Mouse (Mus musculus) lung, embryonic 15.5 days (tissue): Measurements from ENCODE around the gene Mrc2. TPM values are rescaled to one million over a fixed set of nuclear protein-coding genes. Genes with fewer than 3 reads are reported as not detected.
A peak's percentile ranks its signal among the peaks of the same experiment; 100 is the strongest.

ENCODE experiments used
- ATAC-seq: fragments of 200-750 bp; cut with Nextera tagmentation; 2 replicates; pipeline ENCODE4 v1.8.0; 2017; ENCODE audit warnings: moderate number of reproducible peaks, borderline replicate concordance; ENCODE audit not compliant: low FRiP score, low TSS enrichment; ENCODE audit errors: extremely low read depth
- H3K27ac ChIP-seq: fragments of 300-500 bp; sonication (generic); 2 replicates; pipeline ENCODE4 v1.5.1; 2015; ENCODE audit warnings: moderate library complexity, mild to moderate bottlenecking, inconsistent platforms
- H3K27me3 ChIP-seq: fragments of 300-500 bp; sonication (generic); 2 replicates; pipeline ENCODE4 v1.6.1; 2015; ENCODE audit warnings: inconsistent platforms
- H3K36me3 ChIP-seq: fragments of 300-500 bp; sonication (generic); 2 replicates; pipeline ENCODE4 v1.6.1; 2015; ENCODE audit warnings: inconsistent platforms
- H3K4me1 ChIP-seq: fragments of 300-500 bp; sonication (generic); 2 replicates; pipeline ENCODE4 v1.6.1; 2015; ENCODE audit warnings: inconsistent platforms
- H3K4me2 ChIP-seq: fragments of 300-500 bp; sonication (generic); 2 replicates; pipeline ENCODE4 v1.6.1; 2015; ENCODE audit warnings: inconsistent platforms, mild to moderate bottlenecking, moderate library complexity
- H3K4me3 ChIP-seq: fragments of 300-500 bp; sonication (generic); 2 replicates; pipeline ENCODE4 v1.5.1; 2015; ENCODE audit warnings: mild to moderate bottlenecking, inconsistent platforms
- H3K9ac ChIP-seq: fragments of 300-500 bp; sonication (generic); 2 replicates; pipeline ENCODE4 v1.6.1; 2015; ENCODE audit warnings: inconsistent platforms
- H3K9me3 ChIP-seq: fragments of 300-500 bp; sonication (generic); 2 replicates; pipeline ENCODE4 v1.6.1; 2016; ENCODE audit warnings: inconsistent platforms
- WGBS: fragments of 180-500 bp; shearing (Covaris S2); methylation state at CpG from one replicate; pipeline ENCODE4 v1.1.7; 2015; 5-methylcytosine and 5-hydroxymethylcytosine counted together
- polyA plus RNA-seq: library from polyadenylated mRNA; unstranded; fragments of >200 nt; fragmentation: Nextera tagmentation; extraction: Ambion mirVana; gene quantifications from 2 replicates; pipeline ENCODE4 v1.2.1, GENCODE M21; 2015

Mrc2 gene
- polyA plus RNA-seq, 1 experiment from 2014 or later = 29.5 TPM

- H3K27me3 ChIP-seq = no peaks in the 10 kb centered on the region
- no peak overlapping the region for H3K4me2 ChIP-seq
- H3K4me3 ChIP-seq = no peak overlapping the region
- WGBS = 77% methylated on average over 13 of the region's 13 CpGs
- peaks cover 29% of the 10 kb centered on the region for H3K4me1 ChIP-seq
- no peak overlapping the region for H3K27ac ChIP-seq
- no peak overlapping the region for H3K9ac ChIP-seq
- H3K36me3 ChIP-seq = no peaks in the 10 kb centered on the region
- no peaks in the 10 kb centered on the region for H3K9me3 ChIP-seq
- no peak for ATAC-seq
These were observed 77.3 kb downstream of the Mrc2 start for GRCm38 (mm10) chr11:105369526-105370386.

DNA sequence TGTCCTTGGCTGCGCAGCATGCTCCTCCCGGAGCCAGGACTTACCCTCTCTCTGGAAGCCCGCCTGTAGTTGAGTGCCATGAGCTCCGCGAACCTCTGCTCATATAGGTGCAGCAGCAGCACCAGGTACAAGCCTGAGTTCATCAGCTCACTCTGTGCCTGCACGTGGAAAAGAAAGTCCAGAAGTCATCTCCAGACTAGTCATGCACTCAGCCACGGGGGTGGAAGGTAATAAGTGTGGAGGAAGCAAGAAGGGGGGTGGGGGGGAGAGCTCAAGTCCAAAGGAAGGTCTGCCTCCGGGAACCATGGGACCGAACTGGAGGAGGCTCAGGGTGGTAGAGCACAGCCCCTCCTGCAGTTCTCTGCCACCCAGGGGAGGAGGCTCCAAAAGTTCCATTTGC lies 79.4 kb downstream of the Mrc2 start:
- Histone ChIP-seq H3K9ac (no peak overlapping the region), H3K27ac (no peak overlapping the region), H3K4me3 (no peak overlapping the region), H3K27me3 (no peaks in the 10 kb centered on the region), H3K36me3 (no peaks in the 10 kb centered on the region), H3K4me2 (no peak overlapping the region), H3K4me1 (peaks cover 20% of the 10 kb centered on the region), H3K9me3 (no peaks in the 10 kb centered on the region)
- 63% methylated on average over 9 of the region's 9 CpGs for WGBS
- ATAC-seq = no peak

GRCm38 (mm10) chr11:105373881-105374280 lies 81.4 kb downstream of the Mrc2 start:
- Histone ChIP-seq H3K27me3 (no peaks in the 10 kb centered on the region), H3K36me3 (no peaks in the 10 kb centered on the region), H3K9ac (no peak overlapping the region), H3K27ac (no peak overlapping the region), H3K9me3 (no peaks in the 10 kb centered on the region), H3K4me3 (no peak overlapping the region), H3K4me2 (no peak overlapping the region), H3K4me1 (peaks cover 20% of the 10 kb centered on the region)
- WGBS = 56% methylated on average over 8 of the region's 8 CpGs
- no peak for ATAC-seq

- H3K27ac ChIP-seq = peak overlapping the region; percentile 29
- H3K4me1 ChIP-seq = peaks cover 20% of the 10 kb centered on the region
- H3K36me3 ChIP-seq = no peaks in the 10 kb centered on the region
- no peak for ATAC-seq
- 74% methylated on average over 10 of the region's 10 CpGs for WGBS
- no peaks in the 10 kb centered on the region for H3K9me3 ChIP-seq
- H3K4me3 ChIP-seq = no peak overlapping the region
- no peak overlapping the region for H3K4me2 ChIP-seq
- no peak overlapping the region for H3K9ac ChIP-seq
- no peaks in the 10 kb centered on the region for H3K27me3 ChIP-seq
These were observed 82.2 kb downstream of the Mrc2 start for GRCm38 (mm10) chr11:105374526-105375175.

- Histone ChIP-seq H3K27me3 (no peaks in the 10 kb centered on the region), H3K4me3 (no peak overlapping the region), H3K9ac (no peak overlapping the region), H3K27ac (0 out of 2 replicates have a peak overlapping the region, but pooled peaks have one; percentile 13), H3K4me1 (peaks cover 20% of the 10 kb centered on the region), H3K36me3 (no peaks in the 10 kb centered on the region), H3K4me2 (no peak overlapping the region), H3K9me3 (no peaks in the 10 kb centered on the region)
- ATAC-seq = 0 out of 2 replicates have a peak, but pooled peaks have one; percentile 41
- whole genome bisulfite sequencing = 70% methylated on average over 1 of the region's 1 CpGs
These were observed 83.4 kb downstream of the Mrc2 start for GRCm38 (mm10) chr11:105375821-105376235.

DNA sequence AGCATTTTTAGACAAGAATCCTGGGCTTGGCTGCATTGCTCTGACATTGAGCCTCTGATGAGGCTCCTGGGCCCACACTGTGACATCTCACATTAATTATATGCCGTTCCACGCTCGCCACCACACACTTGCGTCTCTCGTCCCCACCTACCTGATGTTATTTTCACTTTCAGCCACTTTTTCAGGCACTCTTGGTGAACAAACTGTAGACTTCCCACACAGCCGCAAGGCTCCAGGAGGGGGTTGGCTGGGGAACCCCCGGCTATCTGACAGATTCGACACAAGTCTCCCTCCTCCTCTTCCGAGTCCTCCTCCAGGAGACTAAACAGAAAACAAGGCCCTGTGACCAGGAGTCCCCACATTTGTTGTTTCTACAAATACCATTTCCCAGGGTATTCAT lies 92.8 kb downstream of the Mrc2 start:
- ATAC-seq = no peak
- Histone ChIP-seq H3K9ac (no peak overlapping the region), H3K9me3 (no peaks in the 10 kb centered on the region), H3K27me3 (no peaks in the 10 kb centered on the region), H3K4me2 (no peak overlapping the region), H3K36me3 (no peaks in the 10 kb centered on the region), H3K27ac (no peak overlapping the region), H3K4me1 (peaks cover 3% of the 10 kb centered on the region; the same call in 1 of the 2 replicates), H3K4me3 (no peak overlapping the region)
- 82% methylated on average over 9 of the region's 9 CpGs for WGBS

GRCm38 (mm10) chr11:105388636-105389035 lies 96.2 kb downstream of the Mrc2 start:
- H3K4me1 ChIP-seq = peaks cover 3% of the 10 kb centered on the region; the same call in 1 of the 2 replicates
- no peak for ATAC-seq
- H3K4me3 ChIP-seq = no peak overlapping the region
- no peaks in the 10 kb centered on the region for H3K27me3 ChIP-seq
- WGBS = 41% methylated on average over 2 of the region's 2 CpGs
- no peak overlapping the region for H3K4me2 ChIP-seq
- H3K36me3 ChIP-seq = no peaks in the 10 kb centered on the region
- no peak overlapping the region for H3K27ac ChIP-seq
- H3K9ac ChIP-seq = no peak overlapping the region
- no peaks in the 10 kb centered on the region for H3K9me3 ChIP-seq

- peaks cover 3% of the 10 kb centered on the region; the same call in 1 of the 2 replicates for H3K4me1 ChIP-seq
- H3K9ac ChIP-seq = no peak overlapping the region
- ATAC-seq = no peak
- no peak overlapping the region for H3K27ac ChIP-seq
- no peaks in the 10 kb centered on the region for H3K9me3 ChIP-seq
- WGBS = 86% methylated on average over 7 of the region's 7 CpGs
- H3K4me3 ChIP-seq = no peak overlapping the region
- H3K36me3 ChIP-seq = no peaks in the 10 kb centered on the region
- no peak overlapping the region for H3K4me2 ChIP-seq
- no peaks in the 10 kb centered on the region for H3K27me3 ChIP-seq
These were observed 97.8 kb downstream of the Mrc2 start for GRCm38 (mm10) chr11:105390290-105390689.

Other genes starting within 250 kb of the Mrc2 start
- not detected in 2 replicates for gene Efcab3, start 229.1 kb upstream of the Mrc2 start, polyA plus RNA-seq
- 35.5 and 44.0 TPM in 2 replicates for gene Mettl2, start 166.2 kb upstream of the Mrc2 start, polyA plus RNA-seq
- gene Gm10842, start 145.8 kb upstream of the Mrc2 start, polyA plus RNA-seq = not detected in 2 replicates
- gene Tlk2, start 113.8 kb upstream of the Mrc2 start, polyA plus RNA-seq = 18.7 and 18.9 TPM in 2 replicates
- gene March10, start 164.1 kb downstream of the Mrc2 start, polyA plus RNA-seq = 0.13 and 0.15 TPM in 2 replicates